Mouse (Mus musculus) C2C12 (cell line): ENCODE measurements around the gene Lsm10. TPM values are rescaled to one million over a fixed set of nuclear protein-coding genes. Genes with fewer than 3 reads are reported as not detected.

Experiments used
- H3K27me3 ChIP-seq: one replicate; pipeline ENCODE4 v1.6.1; 2011; ENCODE audit not compliant: control insufficient read depth, insufficient read depth, insufficient read length
- H3K36me3 ChIP-seq: one replicate; pipeline ENCODE4 v1.6.1; 2011; ENCODE audit not compliant: control insufficient read depth, insufficient read depth
- H3K4me3 ChIP-seq: one replicate; pipeline ENCODE4 v1.5.1; 2011; ENCODE audit warnings: mild to moderate bottlenecking, control low read depth; ENCODE audit not compliant: poor library complexity, insufficient read depth, severe bottlenecking
- H3K79me2 ChIP-seq: one replicate; pipeline ENCODE4 v1.6.1; 2011; ENCODE audit not compliant: control insufficient read depth, insufficient read depth
- H3K79me3 ChIP-seq: one replicate; pipeline ENCODE4 v1.6.1; 2011; ENCODE audit warnings: low read depth, control low read depth
- H3ac ChIP-seq: one replicate; pipeline ENCODE3; 2011; ENCODE audit warnings: low read depth; ENCODE audit not compliant: control insufficient read depth, insufficient read length
- CEBPB ChIP-seq: IDR thresholded peaks from one replicate; pipeline ENCODE4 v1.6.1; 2011; ENCODE audit warnings: low read depth, mild to moderate bottlenecking, control low read depth, moderate library complexity
- CTCF ChIP-seq: IDR thresholded peaks from one replicate; pipeline ENCODE4 v1.5.1; 2011; ENCODE audit not compliant: control insufficient read depth, insufficient read depth, insufficient read length
- FOSL1 ChIP-seq: IDR thresholded peaks from one replicate; pipeline ENCODE4 v1.8.0; 2011; ENCODE audit warnings: mild to moderate bottlenecking, low read length; ENCODE audit not compliant: poor library complexity, insufficient read depth, severe bottlenecking
- MAX ChIP-seq: IDR thresholded peaks from one replicate; pipeline ENCODE4 v1.6.1; 2011; ENCODE audit warnings: mild to moderate bottlenecking, control low read depth
- MYOD1 ChIP-seq: IDR thresholded peaks from one replicate; pipeline ENCODE4 v1.6.1; 2011; ENCODE audit warnings: low read depth; ENCODE audit not compliant: control insufficient read depth, insufficient read length
- MYOG ChIP-seq: IDR thresholded peaks from one replicate; pipeline ENCODE4 v1.6.1; 2011; ENCODE audit not compliant: control insufficient read depth, insufficient read length; ENCODE audit errors: extremely low read depth
- USF1 ChIP-seq: IDR thresholded peaks from one replicate; pipeline ENCODE4 v1.6.1; 2011; ENCODE audit warnings: low read depth, mild to moderate bottlenecking, control low read depth, moderate library complexity
- polyA plus RNA-seq: library from polyadenylated mRNA; unstranded; fragments of >200 nt; fragmentation: generic; extraction: Trizol; gene quantifications from one replicate; pipeline ENCODE4 v1.2.1, GENCODE M21; 2012; ENCODE audit warnings: missing spikeins

Lsm10 gene
- polyA plus RNA-seq, 1 experiment = 37.9 TPM

DNA sequence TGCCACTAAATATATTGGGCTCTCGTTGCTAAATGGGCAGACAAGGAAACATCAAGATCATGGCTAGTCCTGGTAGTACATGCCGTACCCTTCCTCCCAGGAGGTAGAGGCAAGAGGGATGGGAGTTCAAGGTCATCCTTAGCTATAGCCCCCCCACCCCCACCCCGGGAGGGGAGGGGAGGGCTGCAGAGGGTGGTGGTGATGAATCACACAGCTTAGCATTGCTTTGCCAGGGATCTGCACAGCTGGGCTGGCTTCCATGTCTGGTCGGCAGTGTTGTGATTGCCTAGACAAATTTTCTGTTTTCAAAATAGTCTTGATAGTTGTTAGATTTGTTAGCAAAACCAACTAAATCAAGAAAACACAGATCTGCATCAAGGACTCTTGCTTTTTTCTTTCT lies 17.2 kb upstream of the Lsm10 start:
- no peaks in the 10 kb centered on the region for H3K79me3 ChIP-seq
- no peaks in the 10 kb centered on the region for H3K27me3 ChIP-seq
- H3K36me3 ChIP-seq = no peaks in the 10 kb centered on the region
- no peak overlapping the region for H3K4me3 ChIP-seq
- no peak overlapping the region for H3ac ChIP-seq
- TF ChIP-seq MAX (no peak), CEBPB (no peak), MYOD1 (no peak), CTCF (no peak), USF1 (no peak), FOSL1 (no peak), MYOG (no peak)
- no peaks in the 10 kb centered on the region for H3K79me2 ChIP-seq

DNA sequence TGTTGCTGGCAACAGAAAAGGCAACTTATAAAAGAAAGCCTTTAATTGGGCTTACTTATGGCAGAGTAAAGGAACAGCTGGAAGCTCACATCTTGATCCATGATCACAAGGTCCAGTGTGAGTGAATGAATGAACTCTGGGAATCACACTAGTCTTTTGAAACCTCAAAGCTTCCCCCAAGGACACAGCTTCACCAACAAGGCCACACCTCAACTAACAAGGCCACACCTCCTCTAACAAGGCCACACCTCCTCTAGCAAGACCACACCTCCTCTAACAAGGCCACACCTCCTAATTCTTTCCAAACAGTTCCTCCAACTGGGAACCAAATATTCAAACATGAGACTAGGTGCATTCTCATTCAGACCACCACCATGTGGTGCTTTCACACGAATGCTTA lies 14.8 kb upstream of the Lsm10 start:
- Histone ChIP-seq H3K4me3 (no peak overlapping the region), H3K79me2 (no peaks in the 10 kb centered on the region), H3K27me3 (no peaks in the 10 kb centered on the region), H3K79me3 (no peaks in the 10 kb centered on the region), H3ac (no peak overlapping the region), H3K36me3 (no peaks in the 10 kb centered on the region)
- TF ChIP-seq MYOD1 (no peak), USF1 (no peak), MYOG (no peak), FOSL1 (no peak), MAX (no peak), CEBPB (no peak), CTCF (no peak)

DNA sequence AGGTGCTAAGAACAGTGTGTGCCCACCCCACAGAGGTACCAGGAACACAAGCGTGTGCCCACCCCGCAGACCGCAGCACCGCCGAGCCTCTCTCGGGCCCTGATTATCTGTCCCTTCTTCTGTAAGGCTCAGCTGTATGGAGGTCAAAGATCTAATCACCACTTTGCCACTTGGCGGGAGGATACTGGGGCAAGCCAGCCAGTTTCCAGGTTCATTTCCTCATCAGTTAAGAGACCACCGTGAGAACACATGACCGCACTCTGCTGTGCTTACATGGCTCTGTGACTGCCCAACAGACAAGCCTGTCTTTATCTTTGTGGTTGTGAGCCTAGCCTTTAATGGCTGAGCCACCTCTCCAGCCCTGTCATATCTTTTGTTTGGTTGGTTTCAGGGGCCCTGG lies 13.4 kb upstream of the Lsm10 start:
- no peaks in the 10 kb centered on the region for H3K36me3 ChIP-seq
- TF ChIP-seq MYOD1 (no peak), FOSL1 (no peak), CTCF (no peak), MAX (no peak), MYOG (no peak), USF1 (no peak), CEBPB (no peak)
- no peaks in the 10 kb centered on the region for H3K27me3 ChIP-seq
- no peak overlapping the region for H3K4me3 ChIP-seq
- H3K79me3 ChIP-seq = no peaks in the 10 kb centered on the region
- H3ac ChIP-seq = no peak overlapping the region
- H3K79me2 ChIP-seq = no peaks in the 10 kb centered on the region

DNA sequence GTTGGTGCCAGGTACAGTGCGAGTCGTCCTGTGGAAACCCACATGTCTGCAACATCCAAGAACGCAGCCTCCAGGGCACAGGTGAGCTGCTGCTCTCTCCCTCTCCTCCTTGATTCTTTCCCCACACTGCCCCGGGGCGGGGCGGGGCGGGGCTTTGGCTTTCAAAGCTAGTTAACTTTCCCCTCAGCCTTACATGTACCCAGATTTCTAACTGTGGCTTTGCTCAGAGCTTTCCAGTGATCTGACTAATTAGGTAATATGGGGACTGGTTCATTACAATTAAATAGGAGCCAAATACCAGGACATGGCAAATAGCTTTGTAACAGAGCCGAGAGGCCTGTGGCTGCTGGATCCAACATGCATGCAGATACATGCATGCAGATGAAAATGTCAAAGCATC lies 12.0 kb upstream of the Lsm10 start:
- H3K36me3 ChIP-seq = no peaks in the 10 kb centered on the region
- TF ChIP-seq MYOD1 (no peak), FOSL1 (no peak), CEBPB (no peak), CTCF (no peak), USF1 (no peak), MAX (no peak), MYOG (no peak)
- no peak overlapping the region for H3K4me3 ChIP-seq
- no peaks in the 10 kb centered on the region for H3K79me2 ChIP-seq
- H3K27me3 ChIP-seq = no peaks in the 10 kb centered on the region
- no peaks in the 10 kb centered on the region for H3K79me3 ChIP-seq
- no peak overlapping the region for H3ac ChIP-seq

DNA sequence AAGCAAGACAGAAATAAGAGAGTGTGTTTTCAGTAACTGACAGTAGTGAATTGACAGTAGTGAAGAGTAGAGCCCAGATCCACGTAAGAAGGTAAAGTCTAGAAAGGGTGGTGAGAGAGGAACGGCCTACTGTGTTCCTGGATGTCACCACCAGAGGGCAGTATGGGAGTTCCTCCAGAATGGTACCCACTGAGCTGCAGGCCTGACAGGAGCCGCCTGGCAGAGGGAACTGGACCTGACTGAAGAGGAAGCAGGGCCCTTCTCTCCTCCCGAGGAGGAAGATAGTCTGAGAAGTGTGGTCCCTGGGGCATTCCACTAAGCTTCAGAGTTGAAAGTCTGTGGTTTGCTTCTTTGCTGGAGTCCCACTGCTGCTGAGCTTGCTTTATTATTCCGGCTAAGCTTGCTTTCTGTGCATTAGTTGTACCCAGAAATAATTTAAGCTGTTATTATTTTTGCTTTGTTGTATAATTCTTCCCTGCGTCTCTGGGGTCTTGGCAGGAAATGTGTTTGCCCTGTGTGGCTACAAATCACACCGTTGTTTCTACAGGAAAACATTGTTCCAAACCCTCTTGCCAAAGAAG lies 10.3 kb upstream of the Lsm10 start:
- Histone ChIP-seq H3K36me3 (no peaks in the 10 kb centered on the region), H3K4me3 (no peak overlapping the region), H3K79me2 (no peaks in the 10 kb centered on the region), H3K27me3 (no peaks in the 10 kb centered on the region), H3ac (peak overlapping the region; percentile 8), H3K79me3 (no peaks in the 10 kb centered on the region)
- no peak for TF ChIP-seq FOSL1
- no peak for TF ChIP-seq MAX
- peak; percentile 83 for TF ChIP-seq CTCF
- TF ChIP-seq CEBPB = no peak
- TF ChIP-seq MYOD1 = no peak

DNA sequence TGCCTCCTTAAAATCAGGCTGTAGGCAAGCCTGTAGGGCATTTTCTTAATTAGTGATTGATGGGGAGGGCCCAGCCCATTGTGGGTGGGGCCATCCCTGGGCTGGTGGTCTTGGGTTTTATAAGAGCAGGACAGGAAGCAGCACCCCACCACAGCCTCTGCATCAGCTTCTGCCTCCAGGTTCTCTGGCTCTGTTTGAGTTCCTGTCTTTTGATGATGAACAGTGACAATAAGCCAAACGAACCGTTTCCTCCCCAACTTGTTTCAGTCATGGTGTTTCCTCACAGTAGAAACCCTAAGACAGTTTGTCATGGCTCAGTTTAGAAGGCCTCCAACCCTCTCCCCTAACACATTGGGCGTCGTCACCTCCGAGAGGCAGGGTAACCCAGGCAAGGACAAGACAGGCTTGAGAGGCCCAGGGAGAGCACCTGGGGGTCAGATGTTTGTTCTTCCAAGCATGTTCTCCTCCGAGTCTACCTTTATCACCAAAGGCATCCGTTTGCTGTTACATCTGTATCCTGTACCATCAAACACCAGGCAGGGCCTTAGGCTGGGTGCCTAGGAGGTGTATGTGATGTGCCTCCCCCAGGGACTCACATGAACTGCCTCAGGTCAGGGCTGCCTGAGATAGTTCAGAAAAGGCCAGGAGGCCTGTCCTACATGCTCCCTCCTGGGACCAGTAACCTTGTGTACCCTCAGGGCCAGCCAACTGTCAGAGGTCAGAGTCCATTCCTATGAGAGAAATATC lies 6.1 kb upstream of the Lsm10 start:
- Histone ChIP-seq H3K36me3 (no peaks in the 10 kb centered on the region), H3ac (no peak overlapping the region), H3K79me2 (no peaks in the 10 kb centered on the region), H3K79me3 (no peaks in the 10 kb centered on the region), H3K27me3 (no peaks in the 10 kb centered on the region), H3K4me3 (no peak overlapping the region)
- TF ChIP-seq CTCF (no peak), FOSL1 (no peak), MYOG (no peak), MYOD1 (no peak), MAX (no peak), USF1 (no peak), CEBPB (no peak)
